Mouse (Mus musculus) testis, adult 2 months (tissue): ENCODE data around the gene Ccdc130. TPM values are rescaled to one million over a fixed set of nuclear protein-coding genes. Genes with fewer than 3 reads are reported as not detected.

Source experiments
- H3K27ac ChIP-seq: fragments of 200-500 bp; 2 replicates; pipeline ENCODE4 v1.5.1; 2012; ENCODE audit warnings: low read depth, low read length; ENCODE audit not compliant: control insufficient read depth, insufficient read depth
- H3K27me3 ChIP-seq: fragments of 200-500 bp; 2 replicates; pipeline ENCODE4 v1.6.1; 2012; ENCODE audit warnings: mild to moderate bottlenecking, low read length, moderate library complexity; ENCODE audit not compliant: control insufficient read depth, insufficient read depth
- H3K36me3 ChIP-seq: fragments of 200-500 bp; 2 replicates; pipeline ENCODE4 v1.6.1; 2012; ENCODE audit warnings: mild to moderate bottlenecking, low read length; ENCODE audit not compliant: control insufficient read depth, insufficient read depth
- H3K4me1 ChIP-seq: fragments of 200-500 bp; 2 replicates; pipeline ENCODE4 v1.6.1; 2012; ENCODE audit warnings: low read length; ENCODE audit not compliant: control insufficient read depth, insufficient read depth
- H3K4me3 ChIP-seq: fragments of 200-500 bp; 2 replicates; pipeline ENCODE4 v1.5.1; 2012; ENCODE audit warnings: low read depth, mild to moderate bottlenecking, low read length, moderate library complexity, mixed read lengths; ENCODE audit not compliant: control insufficient read depth
- CTCF ChIP-seq: fragments of 200-500 bp; IDR thresholded peaks from 2 replicates; pipeline ENCODE4 v1.5.1; 2012; ENCODE audit warnings: low read depth, mild to moderate bottlenecking, inconsistent platforms, low read length, moderate library complexity; ENCODE audit not compliant: control insufficient read depth, insufficient read depth, insufficient replicate concordance
- POLR2A ChIP-seq: fragments of 200-500 bp; IDR thresholded peaks from 2 replicates; pipeline ENCODE4 v1.6.1; 2012; ENCODE audit warnings: low read depth, mild to moderate bottlenecking, inconsistent platforms, low read length, moderate library complexity; ENCODE audit not compliant: control insufficient read depth
- polyA plus RNA-seq: library from polyadenylated mRNA; depleted of rRNA; stranded (reverse); fragments of >200 nt; gene quantifications from 2 replicates; pipeline ENCODE4 v1.2.3, GENCODE M21; 2012

Gene Ccdc130
- polyA plus RNA-seq, 1 experiment: 53.5 TPM

GRCm38 (mm10) chr8:84256822-84257610 lies 13.2 kb downstream of the Ccdc130 start, which contains the start of gene Mri1:
Gene Mri1, minus strand, starts transcription at chr8:84257326.
- Histone ChIP-seq H3K27me3 (no peaks in the 10 kb centered on the region), H3K4me1 (peaks cover 11% of the 10 kb centered on the region), H3K4me3 (peak within 1 kb of the TSS; percentile 93), H3K36me3 (no peaks in the 10 kb centered on the region), H3K27ac (peak within 1 kb of the TSS; percentile 65)
- TF ChIP-seq CTCF (no peak), POLR2A (peak; percentile 79)

GRCm38 (mm10) chr8:84256458-84256821 lies 13.7 kb downstream of the Ccdc130 start:
- peaks cover 11% of the 10 kb centered on the region for H3K4me1 ChIP-seq
- H3K36me3 ChIP-seq: no peaks in the 10 kb centered on the region
- peak overlapping the region; percentile 36; the same call in 1 of the 2 replicates for H3K27ac ChIP-seq
- peak overlapping the region; percentile 93 for H3K4me3 ChIP-seq
- no peak for TF ChIP-seq POLR2A
- TF ChIP-seq CTCF: no peak
- no peaks in the 10 kb centered on the region for H3K27me3 ChIP-seq

- Histone ChIP-seq H3K27me3 (no peaks in the 10 kb centered on the region), H3K36me3 (no peaks in the 10 kb centered on the region), H3K4me3 (peak overlapping the region; percentile 93), H3K4me1 (peaks cover 11% of the 10 kb centered on the region), H3K27ac (no peak overlapping the region)
- no peak for TF ChIP-seq CTCF
- TF ChIP-seq POLR2A: no peak
Measured at GRCm38 (mm10) chr8:84255858-84256257, 14.3 kb downstream of the Ccdc130 start.

GRCm38 (mm10) chr8:84249257-84250170 lies 20.7 kb downstream of the Ccdc130 start, which contains the start of gene D8Ertd738e:
Gene D8Ertd738e, minus strand, starts transcription at chr8:84249719.
- Histone ChIP-seq H3K36me3 (peaks cover 5% of the 10 kb centered on the region), H3K4me1 (no peaks in the 10 kb centered on the region), H3K27ac (peak within 1 kb of the TSS; percentile 90), H3K4me3 (peak within 1 kb of the TSS; percentile 99), H3K27me3 (no peaks in the 10 kb centered on the region)
- TF ChIP-seq POLR2A (peak; percentile 94), CTCF (no peak)

GRCm38 (mm10) chr8:84241821-84242220 lies 28.4 kb downstream of the Ccdc130 start:
- Histone ChIP-seq H3K4me3 (no peak overlapping the region), H3K27ac (no peak overlapping the region), H3K36me3 (peaks cover 5% of the 10 kb centered on the region), H3K4me1 (peaks cover 7% of the 10 kb centered on the region), H3K27me3 (no peaks in the 10 kb centered on the region)
- TF ChIP-seq POLR2A: no peak
- no peak for TF ChIP-seq CTCF

GRCm38 (mm10) chr8:84241167-84241566 lies 29.0 kb downstream of the Ccdc130 start:
- H3K36me3 ChIP-seq: peaks cover 4% of the 10 kb centered on the region
- H3K4me1 ChIP-seq: peaks cover 10% of the 10 kb centered on the region
- TF ChIP-seq POLR2A (no peak), CTCF (no peak)
- H3K27ac ChIP-seq: no peak overlapping the region
- H3K27me3 ChIP-seq: no peaks in the 10 kb centered on the region
- H3K4me3 ChIP-seq: no peak overlapping the region
